Mouse (Mus musculus) bone marrow macrophage, adult 2 months (primary cell): Measurements from ENCODE around the gene Rap1gap. TPM values are rescaled to one million over a fixed set of nuclear protein-coding genes. Genes with fewer than 3 reads are reported as not detected.

Experiments used
- H3K27ac ChIP-seq: 2 replicates; pipeline ENCODE4 v1.5.1; 2012; ENCODE audit warnings: low read depth, low read length; ENCODE audit not compliant: insufficient read depth
- H3K4me1 ChIP-seq: 2 replicates; pipeline ENCODE4 v1.6.1; 2012; ENCODE audit warnings: low read length; ENCODE audit not compliant: control insufficient read depth, insufficient read depth
- H3K4me3 ChIP-seq: 2 replicates; pipeline ENCODE4 v1.5.1; 2012; ENCODE audit warnings: mild to moderate bottlenecking, low read length, moderate library complexity; ENCODE audit not compliant: insufficient read depth
- CTCF ChIP-seq: IDR thresholded peaks from 2 replicates; pipeline ENCODE4 v1.5.1; 2012; ENCODE audit warnings: low read depth, mild to moderate bottlenecking, low read length, moderate library complexity
- POLR2A ChIP-seq: IDR thresholded peaks from 2 replicates; pipeline ENCODE4 v1.6.1; 2012; ENCODE audit warnings: mild to moderate bottlenecking, low read depth, low read length, borderline replicate concordance
- polyA plus RNA-seq: library from polyadenylated mRNA; stranded (reverse); fragments of >200 nt; gene quantifications from 2 replicates; pipeline ENCODE4 v1.2.4, GENCODE M21; 2012; ENCODE audit not compliant: missing spikeins, insufficient read depth, insufficient read length

Rap1gap gene
- polyA plus RNA-seq, 1 experiment, result 2.9 TPM

GRCm38 (mm10) chr4:137642101-137642500 lies 22.4 kb upstream of the Rap1gap start:
- H3K27ac ChIP-seq, result peak overlapping the region; percentile 19; the same call in 1 of the 2 replicates

GRCm38 (mm10) chr4:137643459-137643858 lies 21.1 kb upstream of the Rap1gap start:
- peak overlapping the region; percentile 62 for H3K27ac ChIP-seq
- no peak overlapping the region for H3K4me3 ChIP-seq
- no peak for TF ChIP-seq POLR2A
- no peak for TF ChIP-seq CTCF
- H3K4me1 ChIP-seq, result peaks cover 37% of the 10 kb centered on the region

More at GRCm38 (mm10) chr4:137642101-137642500, 22.4 kb upstream of the Rap1gap start:
- TF ChIP-seq CTCF (no peak), POLR2A (no peak)
- Histone ChIP-seq H3K4me1 (peaks cover 37% of the 10 kb centered on the region), H3K4me3 (no peak overlapping the region)

DNA sequence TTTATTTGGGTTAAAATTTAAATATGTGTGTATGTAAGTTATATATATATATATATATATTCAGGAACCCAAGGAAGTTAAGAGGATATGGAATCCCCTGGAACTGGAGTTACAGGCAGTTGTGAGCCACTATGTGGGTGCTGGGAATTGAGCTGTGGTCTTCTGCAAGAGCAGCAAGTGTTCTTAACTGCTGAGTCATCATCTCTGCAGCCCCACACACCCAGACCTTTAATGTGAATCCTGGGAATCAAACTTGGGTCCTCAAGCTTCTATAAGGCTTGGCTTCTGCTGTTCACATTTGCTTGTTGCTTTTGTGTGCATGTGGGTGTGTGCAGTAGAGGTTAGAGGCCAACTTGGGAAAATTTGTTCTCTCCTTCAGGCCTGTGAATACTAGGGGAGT lies 18.3 kb upstream of the Rap1gap start:
- Histone ChIP-seq H3K4me1 (peaks cover 28% of the 10 kb centered on the region), H3K4me3 (no peak overlapping the region), H3K27ac (no peak overlapping the region)
- TF ChIP-seq CTCF, result no peak
- TF ChIP-seq POLR2A, result no peak

DNA sequence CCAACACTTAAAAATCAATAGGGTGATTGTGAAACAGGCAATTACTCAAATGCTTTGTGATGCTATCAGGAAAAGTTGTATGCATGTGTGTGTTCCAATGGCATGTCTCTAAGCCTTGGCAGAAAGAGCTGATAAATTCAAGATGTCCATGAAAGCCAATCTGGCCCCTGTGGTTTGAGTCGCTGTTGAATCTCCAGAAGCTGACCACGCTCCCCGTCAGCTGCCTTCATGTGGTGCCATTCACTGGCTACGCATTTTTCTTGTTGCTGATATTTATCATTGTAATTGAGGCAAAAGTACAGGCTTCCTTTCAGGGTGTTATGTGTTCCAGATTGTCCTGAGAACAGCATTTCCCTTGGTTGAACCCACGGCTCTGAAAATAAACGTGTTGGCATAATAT lies 16.9 kb upstream of the Rap1gap start:
- Histone ChIP-seq H3K4me1 (peaks cover 14% of the 10 kb centered on the region), H3K4me3 (no peak overlapping the region), H3K27ac (no peak overlapping the region)
- TF ChIP-seq CTCF (no peak), POLR2A (no peak)

GRCm38 (mm10) chr4:137648230-137648629 lies 16.3 kb upstream of the Rap1gap start:
- TF ChIP-seq POLR2A (no peak), CTCF (no peak)
- H3K27ac ChIP-seq, result no peak overlapping the region
- no peak overlapping the region for H3K4me3 ChIP-seq
- H3K4me1 ChIP-seq, result peaks cover 9% of the 10 kb centered on the region

GRCm38 (mm10) chr4:137650912-137651311 lies 13.6 kb upstream of the Rap1gap start:
- TF ChIP-seq POLR2A (no peak), CTCF (no peak)
- H3K4me1 ChIP-seq, result no peaks in the 10 kb centered on the region
- no peak overlapping the region for H3K27ac ChIP-seq
- no peak overlapping the region for H3K4me3 ChIP-seq

GRCm38 (mm10) chr4:137652835-137653346 lies 11.6 kb upstream of the Rap1gap start:
- TF ChIP-seq POLR2A, result no peak
- no peak for TF ChIP-seq CTCF
- Histone ChIP-seq H3K27ac (no peak overlapping the region), H3K4me1 (no peaks in the 10 kb centered on the region), H3K4me3 (no peak overlapping the region)

DNA sequence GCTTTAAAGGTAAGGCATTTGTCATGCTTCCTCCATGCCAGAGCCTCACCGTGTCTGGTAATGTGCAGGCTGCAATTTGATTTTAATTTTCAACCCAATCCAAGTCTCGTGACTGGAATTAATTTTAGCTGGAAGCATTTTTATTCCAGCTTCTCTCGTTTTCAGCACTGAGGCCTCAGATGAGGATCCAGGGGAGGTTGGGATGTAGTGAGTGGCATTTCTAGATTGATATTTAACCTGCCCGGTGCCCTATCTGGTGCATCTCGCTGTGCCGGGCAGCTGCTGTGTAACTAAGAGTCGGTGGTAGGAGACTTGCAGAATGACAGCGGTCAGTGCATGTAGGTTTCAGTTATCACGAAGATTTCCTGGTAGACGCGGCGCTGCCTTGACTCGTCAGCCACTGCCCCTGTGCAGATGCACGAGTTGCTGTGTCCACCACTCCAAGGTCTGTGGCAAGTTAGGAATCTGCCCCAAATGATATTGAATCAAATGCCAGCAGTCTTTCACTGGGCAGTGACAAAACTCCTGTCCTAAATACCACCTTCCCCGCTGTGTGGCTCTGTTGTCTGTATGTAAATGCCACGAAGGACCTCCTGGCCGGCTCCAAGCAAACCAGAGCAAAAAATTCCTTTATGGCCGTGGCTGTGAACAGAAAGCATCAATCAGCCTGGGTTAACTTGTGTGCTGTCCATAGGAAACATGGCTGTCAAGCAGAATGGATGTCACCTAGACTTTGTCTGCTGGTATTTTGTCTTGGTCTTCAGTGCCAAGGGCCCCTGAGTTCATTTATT lies 9.1 kb upstream of the Rap1gap start:
- no peak overlapping the region for H3K4me3 ChIP-seq
- TF ChIP-seq POLR2A, result no peak
- no peak for TF ChIP-seq CTCF
- H3K27ac ChIP-seq, result no peak overlapping the region
- H3K4me1 ChIP-seq, result no peaks in the 10 kb centered on the region

GRCm38 (mm10) chr4:137657674-137658073 lies 6.9 kb upstream of the Rap1gap start:
- TF ChIP-seq CTCF (no peak), POLR2A (no peak)
- Histone ChIP-seq H3K4me3 (no peak overlapping the region), H3K27ac (no peak overlapping the region), H3K4me1 (peaks cover 1% of the 10 kb centered on the region; the same call in 1 of the 2 replicates)

DNA sequence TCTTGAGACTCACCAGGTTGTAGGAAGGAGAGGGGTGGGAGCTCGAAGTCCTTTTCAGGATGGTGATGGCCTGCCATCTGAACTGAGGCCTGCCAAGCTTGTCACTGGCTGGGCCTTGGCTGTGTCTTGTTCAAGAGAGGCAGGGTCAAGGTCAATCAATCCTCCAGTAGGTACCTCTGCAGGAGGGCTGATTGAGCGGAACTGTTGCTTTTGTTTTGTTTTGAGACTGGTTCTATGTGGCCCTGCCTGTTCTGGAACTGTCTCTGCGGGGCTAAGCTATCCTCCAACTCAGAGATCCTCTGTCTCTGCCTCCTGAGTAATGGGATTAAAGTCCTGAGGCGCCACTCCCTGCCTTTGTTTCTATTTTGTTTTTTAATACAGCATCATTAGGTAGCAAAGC lies 5.0 kb upstream of the Rap1gap start:
- no peak overlapping the region for H3K27ac ChIP-seq
- peaks cover 2% of the 10 kb centered on the region; the same call in 1 of the 2 replicates for H3K4me1 ChIP-seq
- TF ChIP-seq POLR2A, result no peak
- H3K4me3 ChIP-seq, result no peak overlapping the region
